Mouse (Mus musculus): ENCODE measurements around the gene Atg7.

Gene Atg7

GRCm38 (mm10) chr6:114684407-114684806 lies 41.5 kb downstream of the Atg7 start:
- DNase-seq (ENCODE audit: low read depth, low spot score) = no peak

- no peak for DNase-seq (ENCODE audit: low read depth, low spot score)
Measured at GRCm38 (mm10) chr6:114685412-114685811, 42.5 kb downstream of the Atg7 start.

- DNase-seq (ENCODE audit: low read depth, low spot score) = no peak
Measured at GRCm38 (mm10) chr6:114687035-114687434, 44.1 kb downstream of the Atg7 start.

- no peak for DNase-seq (ENCODE audit: low read depth, low spot score)
Measured at GRCm38 (mm10) chr6:114690661-114691060, 47.8 kb downstream of the Atg7 start.

- DNase-seq (ENCODE audit: low read depth, low spot score) = no peak
Measured at GRCm38 (mm10) chr6:114691530-114691929, 48.6 kb downstream of the Atg7 start.

GRCm38 (mm10) chr6:114692691-114693090 lies 49.8 kb downstream of the Atg7 start:
- DNase-seq (ENCODE audit: low read depth, low spot score) = no peak

- DNase-seq (ENCODE audit: low read depth, low spot score) = no peak
Measured at GRCm38 (mm10) chr6:114697646-114698490, 55.0 kb downstream of the Atg7 start.

- no peak for DNase-seq (ENCODE audit: low read depth, low spot score)
Measured at GRCm38 (mm10) chr6:114698578-114698977, 55.7 kb downstream of the Atg7 start.

- no peak for DNase-seq (ENCODE audit: low read depth, low spot score)
Measured at GRCm38 (mm10) chr6:114700704-114701103, 57.8 kb downstream of the Atg7 start.

- DNase-seq (ENCODE audit: low read depth, low spot score) = no peak
Measured at GRCm38 (mm10) chr6:114707032-114707431, 64.1 kb downstream of the Atg7 start.

GRCm38 (mm10) chr6:114712242-114713050 lies 69.5 kb downstream of the Atg7 start:
- DNase-seq (ENCODE audit: low read depth, low spot score) = no peak

- DNase-seq (ENCODE audit: low read depth, low spot score) = no peak
Measured at GRCm38 (mm10) chr6:114713538-114713937, 70.6 kb downstream of the Atg7 start.

- DNase-seq (ENCODE audit: low read depth, low spot score) = no peak
Measured at GRCm38 (mm10) chr6:114714654-114715053, 71.8 kb downstream of the Atg7 start.

- DNase-seq (ENCODE audit: low read depth, low spot score) = no peak
Measured at GRCm38 (mm10) chr6:114715289-114716030, 72.6 kb downstream of the Atg7 start.

- DNase-seq (ENCODE audit: low read depth, low spot score) = no peak
Measured at GRCm38 (mm10) chr6:114719100-114719499, 76.2 kb downstream of the Atg7 start.

GRCm38 (mm10) chr6:114719665-114720064 lies 76.8 kb downstream of the Atg7 start:
- no peak for DNase-seq (ENCODE audit: low read depth, low spot score)

- DNase-seq (ENCODE audit: low read depth, low spot score) = no peak
Measured at GRCm38 (mm10) chr6:114722046-114722445, 79.1 kb downstream of the Atg7 start.

- DNase-seq (ENCODE audit: low read depth, low spot score) = no peak
Measured at GRCm38 (mm10) chr6:114723925-114724324, 81.0 kb downstream of the Atg7 start.

GRCm38 (mm10) chr6:114724351-114724750 lies 81.5 kb downstream of the Atg7 start:
- no peak for DNase-seq (ENCODE audit: low read depth, low spot score)

- no peak for DNase-seq (ENCODE audit: low read depth, low spot score)
Measured at GRCm38 (mm10) chr6:114725147-114725575, 82.3 kb downstream of the Atg7 start.

GRCm38 (mm10) chr6:114726681-114727080 lies 83.8 kb downstream of the Atg7 start:
- DNase-seq (ENCODE audit: low read depth, low spot score) = no peak

- DNase-seq (ENCODE audit: low read depth, low spot score) = no peak
Measured at GRCm38 (mm10) chr6:114733156-114733555, 90.3 kb downstream of the Atg7 start.
